Mouse (Mus musculus) adrenal gland, adult 2 months (tissue): ENCODE measurements at regions not wholly inside any gene's neighbourhood (a gene's known extent, or its start where the extent isn't known, plus 50 kb on each side); places are given as distances from the start of the nearest gene placed in this dataset.

Experiments used
- DNase-seq: peaks from one replicate; pipeline ENCODE4 v3.0.0; 2021

GRCm38 (mm10) chrX:145672776-145673175 is 167.8 kb upstream of the Amot start:
- peak; percentile 15 for DNase-seq

- peak; percentile 3 for DNase-seq
Measured at GRCm38 (mm10) chrX:145651647-145652046, 146.7 kb upstream of the Amot start.

GRCm38 (mm10) chrX:145619649-145620048 is 114.7 kb upstream of the Amot start:
- no peak for DNase-seq

GRCm38 (mm10) chrX:145602085-145602484 is 97.1 kb upstream of the Amot start:
- DNase-seq, result no peak

GRCm38 (mm10) chrX:145590733-145591132 is 85.8 kb upstream of the Amot start:
- no peak for DNase-seq

- no peak for DNase-seq
Measured at GRCm38 (mm10) chrX:145567528-145567927, 62.5 kb upstream of the Amot start.

GRCm38 (mm10) chrX:145567073-145567472 is 62.1 kb upstream of the Amot start:
- no peak for DNase-seq

GRCm38 (mm10) chrX:145558881-145559280 is 53.9 kb upstream of the Amot start:
- DNase-seq, result no peak
